29 mouse cellular contexts compared by ENCODE assay signal in the genomic region with DNA sequence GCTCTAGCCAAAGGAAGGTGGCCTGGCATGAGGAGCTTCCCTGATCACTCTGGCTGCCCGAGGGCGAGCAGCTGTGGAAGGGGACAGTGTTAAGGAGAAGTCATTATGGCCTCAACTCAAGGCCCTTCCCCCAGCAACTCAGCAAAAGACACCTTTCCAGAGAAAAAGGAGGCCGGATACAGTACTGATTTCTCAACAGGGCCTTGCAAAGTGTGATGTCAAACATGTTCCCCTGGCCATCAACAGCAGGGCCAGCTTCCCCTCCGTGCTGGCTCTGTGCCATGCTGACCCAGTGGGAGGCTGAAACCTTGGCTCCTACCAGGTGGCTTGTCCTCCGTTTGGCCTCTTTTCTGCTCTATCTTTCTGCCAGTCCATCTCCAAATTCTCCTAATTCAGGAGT. TPM values are rescaled to one million over a fixed set of nuclear protein-coding genes. Genes with fewer than 3 reads are reported as not detected.
DNase-seq lines count a peak whose midpoint lies in the region; ATAC-seq and TF ChIP-seq lines count a peak whose summit lies in the region.
"Had no signal": no experiment of that assay in that cellular context is flagged by ENCODE, and none has a peak within 500 bp of the region (broad histone marks: within the 10 kb centered on the region; RNA-seq: fewer than 3 reads in every experiment).

No protein-coding gene starts in this region.

- H3K9ac ChIP-seq in liver, postnatal 0 days (replicated peaks), result no peak overlapping the region
- no peak overlapping the region for H3K9ac ChIP-seq in liver, embryonic 12.5 days
- H3K9ac ChIP-seq: forebrain, embryonic 13.5 days; heart, embryonic 15.5 days; limb, embryonic 15.5 days; midbrain, embryonic 12.5 days; neural tube, embryonic 12.5 days had no signal

- H3K4me3 ChIP-seq in liver, postnatal 0 days (ENCODE audit: low read depth, low read length), result no peak overlapping the region
- H3K4me3 ChIP-seq in liver, embryonic 12.5 days, result no peak overlapping the region
- H3K4me3 ChIP-seq: forebrain, embryonic 13.5 days; heart, adult 2 months; heart, embryonic 15.5 days; limb, embryonic 15.5 days; midbrain, embryonic 12.5 days; neural tube, embryonic 12.5 days had no signal

- peak overlapping the region; percentile 78 for H3K27ac ChIP-seq in liver, postnatal 0 days (ENCODE audit: low read depth)
- no peak overlapping the region for H3K27ac ChIP-seq in liver, embryonic 12.5 days
- H3K27ac ChIP-seq: forebrain, embryonic 13.5 days; heart, adult 2 months; heart, embryonic 15.5 days; limb, embryonic 15.5 days; midbrain, embryonic 12.5 days; neural tube, embryonic 12.5 days had no signal

- peak; percentile 52; the same call in 1 of the 2 replicates for TF ChIP-seq EP300 in liver, postnatal 0 days (IDR thresholded peaks at IDR 0.05; ENCODE audit: low read depth)

- DNase-seq in cerebellum, adult 18-20 months, result peak; percentile 4 to 15
- DNase-seq in cerebellum, postnatal 4 days (ENCODE audit: low spot score in 2 of 2), result no peak
- DNase-seq in liver, postnatal 0 days, result peak; percentile 63
- peak; percentile 19 for DNase-seq in brain, adult 2 months (ENCODE audit: low read depth, low spot score)
- DNase-seq in T-cell, adult 2 months (ENCODE audit: low spot score), result no peak
- DNase-seq: heart, adult 2 months; kidney, adult 2 months; kidney, postnatal 10 days; layer of hippocampus, postnatal 36 days; lung, adult 2 months; thymus, adult 2 months had no signal

- H3K27me3 ChIP-seq in liver, postnatal 0 days (ENCODE audit: insufficient read depth, low read length), result no peaks in the 10 kb centered on the region
- H3K27me3 ChIP-seq in liver, embryonic 12.5 days (replicated peaks), result peaks cover 7% of the 10 kb centered on the region; the same call in 1 of the 2 replicates
- H3K27me3 ChIP-seq: forebrain, embryonic 13.5 days; heart, embryonic 15.5 days; limb, embryonic 15.5 days; midbrain, embryonic 12.5 days; neural tube, embryonic 12.5 days had no signal

- no peaks in the 10 kb centered on the region for H3K36me3 ChIP-seq in liver, postnatal 0 days (replicated peaks; ENCODE audit: insufficient read depth, low read length)
- H3K36me3 ChIP-seq in liver, embryonic 12.5 days, result no peaks in the 10 kb centered on the region
- H3K36me3 ChIP-seq: heart, embryonic 15.5 days; limb, embryonic 15.5 days; midbrain, embryonic 12.5 days; neural tube, embryonic 12.5 days had no signal

- H3K4me1 ChIP-seq in liver, postnatal 0 days (ENCODE audit: insufficient read depth), result peaks cover 14% of the 10 kb centered on the region
- 0 out of 2 replicates have a peak, but pooled peaks cover 5% of the 10 kb centered on the region for H3K4me1 ChIP-seq in liver, embryonic 12.5 days
- H3K4me1 ChIP-seq: forebrain, embryonic 13.5 days; heart, embryonic 15.5 days; limb, embryonic 15.5 days; midbrain, embryonic 12.5 days; neural tube, embryonic 12.5 days had no signal

- peak; percentile 63; the same call in 1 of the 2 replicates for ATAC-seq in liver, postnatal 0 days
- no peak for ATAC-seq in liver, embryonic 12.5 days
- ATAC-seq in megakaryocyte, adult 5-6 weeks (ENCODE audit: poor library complexity, severe bottlenecking), result peak; percentile 98
- ATAC-seq: forebrain, embryonic 13.5 days; inflammation-experienced regulatory T-cells, adult 6 months had no signal

- TF ChIP-seq CTCF in liver, postnatal 0 days (IDR thresholded peaks at IDR 0.05; ENCODE audit: low read depth), result no peak

- H3K4me2 ChIP-seq in liver, postnatal 0 days (ENCODE audit: low read depth, low read length), result no peak overlapping the region
- no peak overlapping the region for H3K4me2 ChIP-seq in liver, embryonic 12.5 days
- H3K4me2 ChIP-seq: forebrain, embryonic 13.5 days; heart, embryonic 15.5 days; limb, embryonic 15.5 days; midbrain, embryonic 12.5 days; neural tube, embryonic 12.5 days had no signal

- H3K9me3 ChIP-seq in liver, postnatal 0 days (ENCODE audit: low read length), result no peaks in the 10 kb centered on the region
- no peaks in the 10 kb centered on the region for H3K9me3 ChIP-seq in liver, embryonic 12.5 days (replicated peaks)
- H3K9me3 ChIP-seq: forebrain, embryonic 13.5 days; heart, embryonic 15.5 days; limb, embryonic 15.5 days; midbrain, embryonic 12.5 days; neural tube, embryonic 12.5 days had no signal

- WGBS in liver, postnatal 0 days (ENCODE audit: insufficient replicate concordance), result 64% methylated on average over 5 of the region's 5 CpGs
- 59% methylated on average over 5 of the region's 5 CpGs for WGBS in liver, embryonic 12.5 days (ENCODE audit: insufficient replicate concordance)

RNA-seq across cellular contexts. Expression of gene Cxcr2, which starts 13.3 kb away (rescaled TPM):
- 2.5 and 3.2 TPM in 2 replicates for polyA plus RNA-seq in liver, postnatal 0 days (2015; fragmentation: Nextera tagmentation; extraction: Ambion mirVana)
- 0.65 and 0.97 TPM in 2 replicates for polyA plus RNA-seq in liver, embryonic 12.5 days (2016; fragmentation: Nextera tagmentation; extraction: Ambion mirVana)
- total RNA-seq in megakaryocyte, adult 5-6 weeks (2015), result 63.7 and 72.6 TPM in 2 replicates
- total RNA-seq in megakaryocyte, adult 5-6 weeks (2017), result 77.3 and 107 TPM in 2 replicates
- total RNA-seq: gastrocnemius, adult 8-10 months; layer of hippocampus, adult 18-20 months had no signal
- polyA plus RNA-seq: cortical plate, adult 2 months had no signal

RNA-seq across cellular contexts. Expression of gene Cxcr1, which starts 27.3 kb away (rescaled TPM):
- not detected in 2 replicates for polyA plus RNA-seq in liver, postnatal 0 days (2015; fragmentation: Nextera tagmentation; extraction: Ambion mirVana)
- polyA plus RNA-seq in liver, embryonic 12.5 days (2016; fragmentation: Nextera tagmentation; extraction: Ambion mirVana), result not detected in 2 replicates
- total RNA-seq in megakaryocyte, adult 5-6 weeks (2015), result 0.20 and 0.87 TPM in 2 replicates
- 0.18 TPM in 1 of 2 replicates, not detected in the other for total RNA-seq in megakaryocyte, adult 5-6 weeks (2017)
- total RNA-seq: adrenal gland, adult 18-20 months; gastrocnemius, adult 8-10 months; heart, adult 2 months; layer of hippocampus, adult 18-20 months; layer of hippocampus, postnatal 36 days; left cerebral cortex, postnatal 14 days had no signal
- polyA plus RNA-seq: C2C12; cortical plate, adult 2 months; embryonic facial prominence, embryonic 11.5 days; forebrain, embryonic 13.5 days; frontal cortex, adult 2 months; heart, adult 2 months; heart, embryonic 15.5 days; inflammation-experienced regulatory T-cells, adult 6 months; kidney, adult 2 months; limb, embryonic 15.5 days; midbrain, embryonic 12.5 days; neural tube, embryonic 12.5 days; stomach, embryonic 14.5 days; thymus, adult 2 months; urinary bladder, adult 2 months had no signal

RNA-seq across cellular contexts. Expression of gene Rufy4, which starts 41.8 kb away (rescaled TPM):
- 0.20 TPM in 1 of 2 replicates, not detected in the other for polyA plus RNA-seq in liver, postnatal 0 days (2015; fragmentation: Nextera tagmentation; extraction: Ambion mirVana)
- polyA plus RNA-seq in liver, embryonic 12.5 days (2016; fragmentation: Nextera tagmentation; extraction: Ambion mirVana), result 0.16 and 0.20 TPM in 2 replicates
- total RNA-seq in megakaryocyte, adult 5-6 weeks (2015), result 0.25 and 0.38 TPM in 2 replicates
- 1.1 and 2.5 TPM in 2 replicates for total RNA-seq in megakaryocyte, adult 5-6 weeks (2017)
- total RNA-seq: gastrocnemius, adult 8-10 months; layer of hippocampus, adult 18-20 months; layer of hippocampus, postnatal 36 days had no signal
- polyA plus RNA-seq: cortical plate, adult 2 months; inflammation-experienced regulatory T-cells, adult 6 months had no signal

RNA-seq across cellular contexts. Expression of gene Tns1, which starts 42.9 kb away (rescaled TPM):
- 12.1 and 12.8 TPM in 2 replicates for polyA plus RNA-seq in liver, postnatal 0 days (2015; fragmentation: Nextera tagmentation; extraction: Ambion mirVana)
- polyA plus RNA-seq in liver, embryonic 12.5 days (2016; fragmentation: Nextera tagmentation; extraction: Ambion mirVana), result 13.1 and 16.1 TPM in 2 replicates
- total RNA-seq in megakaryocyte, adult 5-6 weeks (2015), result 4.9 and 5.5 TPM in 2 replicates
- 2.9 and 3.2 TPM in 2 replicates for total RNA-seq in megakaryocyte, adult 5-6 weeks (2017)

Comparison
In these comparisons a context has a peak if more than half of its experiments do, and no peak if none do; other contexts are left out.
1. DNase-seq: peak in cerebellum, adult 18-20 months (2 of 2), liver, postnatal 0 days (single experiment) and brain, adult 2 months (single experiment); none in cerebellum, postnatal 4 days (0 of 2) and T-cell, adult 2 months (single experiment).